Mouse (Mus musculus): ENCODE results near the gene Pip5k1c.

Pip5k1c gene

GRCm38 (mm10) chr10:81344421-81345161, 51.8 kb downstream of the Pip5k1c start:
- DNase-seq (ENCODE audit: inconsistent age in 2 of 2, low spot score in 1 of 2) = peak in 1 of 2 experiments; percentile 84

- DNase-seq (ENCODE audit: inconsistent age in 2 of 2, low spot score in 1 of 2) = no peak
Measured at GRCm38 (mm10) chr10:81345162-81345534, 52.4 kb downstream of the Pip5k1c start.

- peak; percentile 90 to 95 for DNase-seq (ENCODE audit: inconsistent age in 2 of 2, low spot score in 1 of 2)
Measured at GRCm38 (mm10) chr10:81346453-81347067, 53.8 kb downstream of the Pip5k1c start.

- peak; percentile 70 to 79 for DNase-seq (ENCODE audit: inconsistent age in 2 of 2, low spot score in 1 of 2)
Measured at GRCm38 (mm10) chr10:81349146-81349545, 56.4 kb downstream of the Pip5k1c start.

- DNase-seq (ENCODE audit: inconsistent age in 2 of 2, low spot score in 1 of 2) = no peak
Measured at GRCm38 (mm10) chr10:81349961-81350350, 57.2 kb downstream of the Pip5k1c start.

- DNase-seq (ENCODE audit: inconsistent age in 2 of 2, low spot score in 1 of 2) = peak; percentile 99 to 100
Measured at GRCm38 (mm10) chr10:81350351-81351063, 57.7 kb downstream of the Pip5k1c start, which contains the start of gene Hmg20b. TSS of gene Hmg20b (minus strand) at chr10:81350480.

GRCm38 (mm10) chr10:81351678-81352291, 59.0 kb downstream of the Pip5k1c start:
- DNase-seq (ENCODE audit: inconsistent age in 2 of 2, low spot score in 1 of 2) = no peak

GRCm38 (mm10) chr10:81354738-81355477, 62.1 kb downstream of the Pip5k1c start:
- DNase-seq (ENCODE audit: inconsistent age in 2 of 2, low spot score in 1 of 2) = no peak

GRCm38 (mm10) chr10:81355533-81355932, 62.8 kb downstream of the Pip5k1c start:
- no peak for DNase-seq (ENCODE audit: inconsistent age in 2 of 2, low spot score in 1 of 2)

GRCm38 (mm10) chr10:81356352-81356990, 63.7 kb downstream of the Pip5k1c start:
- no peak for DNase-seq (ENCODE audit: inconsistent age in 2 of 2, low spot score in 1 of 2)

GRCm38 (mm10) chr10:81356991-81357844, 64.5 kb downstream of the Pip5k1c start, which contains the start of gene Mfsd12:
TSS of gene Mfsd12 (plus strand) at chr10:81357491.
- peak; percentile 93 to 96 for DNase-seq (ENCODE audit: inconsistent age in 2 of 2, low spot score in 1 of 2)

- no peak for DNase-seq (ENCODE audit: inconsistent age in 2 of 2, low spot score in 1 of 2)
Measured at GRCm38 (mm10) chr10:81358209-81358608, 65.4 kb downstream of the Pip5k1c start.

- DNase-seq (ENCODE audit: inconsistent age in 2 of 2, low spot score in 1 of 2) = no peak
Measured at GRCm38 (mm10) chr10:81358841-81359240, 66.1 kb downstream of the Pip5k1c start.

- no peak for DNase-seq (ENCODE audit: inconsistent age in 2 of 2, low spot score in 1 of 2)
Measured at GRCm38 (mm10) chr10:81360721-81361120, 68.0 kb downstream of the Pip5k1c start.

- peak in 1 of 2 experiments; percentile 66 for DNase-seq (ENCODE audit: inconsistent age in 2 of 2, low spot score in 1 of 2)
Measured at GRCm38 (mm10) chr10:81362336-81362949, 69.7 kb downstream of the Pip5k1c start.

- DNase-seq (ENCODE audit: inconsistent age in 2 of 2, low spot score in 1 of 2) = peak in 1 of 2 experiments; percentile 68
Measured at GRCm38 (mm10) chr10:81363436-81364346, 70.9 kb downstream of the Pip5k1c start.

GRCm38 (mm10) chr10:81364666-81365065, 71.9 kb downstream of the Pip5k1c start:
- DNase-seq (ENCODE audit: inconsistent age in 2 of 2, low spot score in 1 of 2) = peak; percentile 56 to 82

- DNase-seq (ENCODE audit: inconsistent age in 2 of 2, low spot score in 1 of 2) = no peak
Measured at GRCm38 (mm10) chr10:81365073-81365472, 72.3 kb downstream of the Pip5k1c start.
